Mouse (Mus musculus) hematopoietic stem cell, adult 5-6 weeks (primary cell): ENCODE measurements around the gene Ubap1. TPM values are rescaled to one million over a fixed set of nuclear protein-coding genes. Genes with fewer than 3 reads are reported as not detected.

ENCODE experiments used
- ATAC-seq, 2 experiments: fragments of 125-278 bp in 1 of 2; replicated peaks in 1 of 2; 2 replicates each; pipeline ENCODE4 v1.8.0; 2016 to 2017; ENCODE audit warnings: inconsistent platforms in 2 of 2, mild to moderate bottlenecking in 2 of 2, moderate number of reproducible peaks in 2 of 2, low read depth in 1 of 2, moderate TSS enrichment in 1 of 2; ENCODE audit not compliant: low FRiP score in 2 of 2, poor library complexity in 2 of 2, severe bottlenecking in 2 of 2, insufficient read depth in 1 of 2, low TSS enrichment in 1 of 2
- total RNA-seq: library from RNA; stranded (forward); fragments of 172-1452, 232-1000 nt; gene quantifications from 2 replicates; pipeline ENCODE4 v1.2.3, GENCODE M21; 2017

Gene Ubap1
- total RNA-seq: 37.3 and 44.5 TPM in 2 replicates

- peak; percentile 96 to 99 for ATAC-seq
Measured at GRCm38 (mm10) chr4:41348584-41349198, at the start of gene Ubap1. Gene Ubap1, plus strand, starts transcription at chr4:41348996.

GRCm38 (mm10) chr4:41303671-41304070 is 45.1 kb upstream of the Ubap1 start:
- ATAC-seq: no peak

DNA sequence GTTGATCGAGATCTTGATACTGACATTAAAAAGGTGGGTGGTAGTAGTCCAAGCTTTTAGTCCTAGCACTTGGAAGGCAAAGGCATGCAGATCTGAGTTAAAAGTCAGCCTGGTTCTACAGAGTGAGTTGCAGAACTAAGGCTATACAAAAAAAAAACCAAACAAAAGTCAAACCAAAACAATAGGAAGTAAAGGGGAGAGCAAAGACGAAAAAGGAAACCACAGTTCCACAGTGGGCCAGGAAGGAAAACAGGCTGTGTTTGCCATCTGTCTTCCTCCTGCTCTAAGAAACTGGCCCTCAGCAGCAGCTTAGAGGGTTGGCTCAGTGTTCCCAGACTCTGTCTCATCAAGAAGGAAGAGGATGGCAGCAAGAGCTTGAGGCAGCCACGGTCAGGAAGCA is 44.5 kb upstream of the Ubap1 start:
- ATAC-seq: peak; percentile 80 to 86

GRCm38 (mm10) chr4:41307406-41307805 is 41.4 kb upstream of the Ubap1 start:
- ATAC-seq: no peak

DNA sequence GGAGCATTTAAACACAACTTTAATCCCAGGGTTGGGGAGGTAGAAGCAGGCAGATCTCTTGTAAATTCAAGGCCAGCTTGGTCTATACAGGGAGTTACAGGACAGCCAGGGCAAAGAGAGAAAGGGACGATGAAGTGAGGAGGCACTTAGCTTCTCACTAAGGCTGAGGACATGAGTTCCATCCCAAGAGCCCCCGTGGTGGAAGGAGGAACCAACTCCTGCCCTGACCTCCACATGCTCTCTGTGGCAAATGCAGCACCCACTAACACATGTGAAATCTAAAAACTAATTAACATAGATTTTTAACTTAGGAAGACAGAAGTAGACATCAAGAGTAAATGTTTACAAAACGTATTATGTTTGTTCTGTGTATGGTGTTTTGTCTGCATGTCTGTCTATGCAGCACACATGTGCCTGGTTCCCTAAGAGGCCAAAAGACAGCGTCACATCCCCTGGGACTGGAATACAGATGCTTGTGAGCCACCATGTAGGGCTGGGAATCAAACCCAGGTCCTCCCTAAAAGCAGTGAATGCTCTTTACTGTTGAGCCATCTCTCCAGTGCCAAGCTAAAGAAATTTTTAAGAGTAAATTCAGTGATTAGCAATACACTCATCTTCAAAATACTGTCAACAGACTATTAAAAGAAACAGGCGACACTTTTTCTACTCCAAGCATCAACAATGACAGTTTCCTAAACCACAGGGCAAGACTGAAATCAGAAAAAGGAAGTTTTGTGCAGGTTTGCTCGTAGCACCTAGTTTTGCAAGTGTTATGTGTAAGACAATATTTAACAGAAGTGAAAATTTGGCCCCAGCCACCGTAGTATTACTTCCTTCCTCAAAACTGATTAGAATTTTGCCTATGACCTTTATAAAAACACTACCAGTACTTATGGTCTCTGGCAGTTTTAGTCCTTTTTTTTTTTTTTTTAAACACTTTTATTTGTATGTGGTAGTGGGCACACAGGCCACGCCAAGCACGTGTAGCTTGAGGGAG is 37.9 kb upstream of the Ubap1 start:
- peak; percentile 48 for ATAC-seq

DNA sequence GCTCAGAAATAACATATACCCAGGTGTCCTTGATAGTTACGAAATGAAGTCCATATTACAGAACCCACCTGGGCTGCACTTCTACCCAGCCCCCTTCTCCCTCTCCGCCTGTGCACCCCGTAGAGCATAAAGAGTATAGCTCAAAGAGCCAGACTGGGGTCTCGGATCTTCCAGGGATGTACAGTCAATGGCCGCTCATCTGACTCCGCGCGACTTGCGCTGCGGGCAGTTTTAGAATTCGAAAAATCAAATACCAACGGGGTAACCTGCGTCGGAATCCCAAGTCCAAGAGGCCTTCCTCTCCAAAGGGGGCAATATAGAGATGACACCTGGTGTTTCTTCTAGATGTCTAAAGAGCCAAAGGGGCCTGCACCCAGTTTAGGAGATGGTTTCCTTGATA is 35.1 kb upstream of the Ubap1 start:
- ATAC-seq: no peak

DNA sequence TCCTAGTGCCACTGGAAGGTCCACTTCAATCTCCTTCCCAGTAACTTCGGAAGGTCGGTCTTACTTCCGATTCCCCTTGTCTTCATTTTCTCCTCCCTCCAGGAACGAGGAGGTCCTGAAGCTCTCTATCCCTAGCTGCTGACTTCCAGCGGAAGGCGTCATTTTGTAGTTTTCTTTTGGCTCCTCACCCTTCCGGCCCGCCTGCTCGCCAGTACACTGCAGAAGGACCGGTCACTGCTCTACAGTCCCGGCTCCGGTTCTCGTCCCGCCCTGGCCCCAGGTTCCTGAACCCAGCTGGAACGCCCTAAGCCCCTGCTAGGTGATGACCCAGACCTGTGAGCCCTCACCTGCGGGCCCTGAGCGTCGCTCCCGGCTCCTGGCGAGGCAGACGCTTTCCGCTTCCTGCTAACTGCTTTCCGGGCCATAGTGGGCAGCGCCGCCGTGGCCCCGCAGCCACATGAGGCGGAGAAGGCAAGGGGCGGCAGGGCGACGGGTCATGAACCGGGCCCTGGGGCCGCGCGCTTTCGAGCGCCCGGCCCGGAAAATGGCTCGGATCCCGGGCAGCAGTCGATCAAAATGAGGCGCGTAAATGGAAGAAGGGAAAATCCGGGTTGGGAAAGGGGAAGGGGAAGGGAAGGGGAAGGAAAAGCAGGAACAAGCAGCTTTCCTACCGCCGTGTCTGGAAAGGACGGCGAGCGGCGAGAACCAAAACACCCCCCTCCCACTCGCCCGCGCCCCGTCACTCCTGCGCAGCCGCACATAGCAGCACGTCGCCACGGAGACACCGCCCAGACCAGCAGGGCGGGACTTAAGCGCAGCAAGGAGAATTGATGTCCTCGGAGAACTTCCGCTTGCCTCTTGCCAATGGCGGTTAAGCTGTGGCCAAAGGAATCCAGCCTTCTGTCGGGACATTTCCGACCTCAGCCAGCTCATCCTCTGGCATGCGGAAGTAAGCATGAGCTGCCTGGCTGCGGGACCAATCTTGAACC is 34.4 kb upstream of the Ubap1 start, which contains the start of gene Dcaf12:
TSS of gene Dcaf12 (minus strand) at position 749 of the 989 bp plus-strand sequence.
- ATAC-seq: peak; percentile 92 to 94

- ATAC-seq: no peak
Measured at GRCm38 (mm10) chr4:41315173-41315572, 33.6 kb upstream of the Ubap1 start.

- ATAC-seq: no peak
Measured at GRCm38 (mm10) chr4:41318267-41318666, 30.5 kb upstream of the Ubap1 start.

DNA sequence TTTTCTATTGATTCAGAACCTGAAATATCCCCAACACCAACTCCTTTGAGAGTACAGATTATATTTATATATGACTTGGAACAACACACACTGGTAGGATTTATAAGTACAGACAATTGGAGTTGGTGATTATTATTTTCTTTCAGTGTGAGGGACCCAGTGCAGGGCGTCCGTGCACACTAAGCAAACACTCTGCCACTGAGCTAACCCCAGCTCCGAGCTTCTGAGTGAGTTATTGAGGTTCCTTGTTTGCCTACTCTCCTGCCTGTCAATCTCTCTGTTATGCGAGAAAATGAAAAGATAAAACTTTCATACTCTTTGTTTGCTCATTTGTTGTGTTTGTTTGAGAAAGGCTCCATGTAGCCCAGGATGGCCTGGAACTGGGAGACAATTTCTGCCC is 27.8 kb upstream of the Ubap1 start:
- ATAC-seq: no peak

- no peak for ATAC-seq
Measured at GRCm38 (mm10) chr4:41326876-41327275, 21.9 kb upstream of the Ubap1 start.

DNA sequence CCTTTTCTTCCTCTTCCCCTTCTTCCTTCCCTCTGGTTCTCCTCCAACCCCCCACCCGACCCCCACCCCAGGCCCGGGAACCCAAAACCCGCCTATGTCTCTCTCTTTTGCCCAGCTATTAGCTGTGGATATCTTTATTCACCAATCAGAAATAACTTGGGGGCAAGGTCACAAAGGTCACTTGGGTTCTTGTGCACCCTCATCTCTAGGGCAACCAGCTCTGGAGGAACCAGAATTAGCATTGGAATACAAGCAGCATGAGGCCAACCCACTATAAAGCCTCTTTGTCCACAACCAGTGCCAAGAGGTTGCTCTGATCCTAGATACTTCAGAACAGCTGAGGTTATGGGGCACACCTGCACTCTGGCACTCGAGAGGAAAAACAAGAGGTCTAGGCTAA is 19.3 kb upstream of the Ubap1 start:
- no peak for ATAC-seq

GRCm38 (mm10) chr4:41331085-41331484 is 17.7 kb upstream of the Ubap1 start:
- ATAC-seq: peak; percentile 22 to 60; a peak in 2 of 4 replicates

DNA sequence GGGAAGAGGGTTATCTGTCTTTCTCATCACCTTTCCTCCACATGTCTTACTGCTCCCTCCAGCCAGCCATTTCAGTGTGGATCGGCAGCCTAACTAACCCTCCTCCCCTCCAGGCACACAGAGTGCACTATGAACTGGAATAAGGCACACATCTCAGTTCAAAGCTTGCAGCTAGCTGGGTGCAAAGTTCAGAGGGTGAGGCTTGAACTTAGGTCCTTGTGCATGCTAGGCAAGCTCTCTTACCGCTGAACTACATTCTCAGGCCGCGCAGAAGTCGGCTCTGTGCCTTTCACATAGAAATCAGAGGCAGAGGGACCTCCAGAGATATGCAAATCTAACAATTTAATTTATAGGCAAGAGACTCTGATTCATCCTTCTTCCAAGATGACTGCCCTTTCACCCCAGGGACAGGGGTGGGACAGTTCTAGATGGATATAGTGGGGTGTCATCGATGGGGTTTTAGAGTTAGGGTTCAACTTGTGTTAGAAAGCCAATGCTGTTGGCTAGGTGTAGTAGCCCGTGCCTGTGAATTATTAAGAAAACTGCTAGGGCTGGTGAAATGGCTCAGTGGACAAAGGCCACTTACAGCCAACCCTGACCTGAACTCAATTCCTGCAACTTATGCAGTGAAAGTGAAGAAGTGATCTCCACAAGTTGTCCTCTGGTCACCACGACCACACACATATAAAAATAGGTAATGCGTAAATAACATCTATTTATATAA is 16.9 kb upstream of the Ubap1 start:
- no peak for ATAC-seq

GRCm38 (mm10) chr4:41336546-41336945 is 12.2 kb upstream of the Ubap1 start:
- ATAC-seq: no peak

- no peak for ATAC-seq
Measured at GRCm38 (mm10) chr4:41340912-41341550, 7.8 kb upstream of the Ubap1 start.
